Mouse (Mus musculus) heart, embryonic 13.5 days (tissue): ENCODE results near the gene Triap1. TPM values are rescaled to one million over a fixed set of nuclear protein-coding genes. Genes with fewer than 3 reads are reported as not detected.
A peak's percentile ranks its signal among the peaks of the same experiment; 100 is the strongest.
"Not testable (repeated sequence)": the region's sequence is repeated elsewhere in the genome, so short reads cannot be mapped to it uniquely, and the experiment has no call there.

Source experiments
- ATAC-seq: fragments of 200-750 bp; cut with Nextera tagmentation; 2 replicates; pipeline ENCODE4 v1.8.0; 2017; ENCODE audit warnings: moderate TSS enrichment; ENCODE audit not compliant: insufficient number of reproducible peaks, low FRiP score, low TSS enrichment; ENCODE audit errors: extremely low read depth
- H3K27ac ChIP-seq: fragments of 300-500 bp; sonication (generic); replicated peaks from 2 replicates; pipeline ENCODE4 v1.5.1; 2015; ENCODE audit warnings: moderate library complexity, mild to moderate bottlenecking, inconsistent platforms
- H3K27me3 ChIP-seq: fragments of 300-500 bp; sonication (generic); replicated peaks from 2 replicates; pipeline ENCODE4 v1.6.1; 2015; ENCODE audit warnings: mild to moderate bottlenecking, inconsistent platforms
- H3K36me3 ChIP-seq: fragments of 300-500 bp; sonication (generic); 2 replicates; pipeline ENCODE4 v1.6.1; 2015; ENCODE audit warnings: mild to moderate bottlenecking, inconsistent platforms
- H3K4me1 ChIP-seq: fragments of 300-500 bp; sonication (generic); 2 replicates; pipeline ENCODE4 v1.6.1; 2015; ENCODE audit warnings: inconsistent platforms
- H3K4me2 ChIP-seq: fragments of 300-500 bp; sonication (generic); 2 replicates; pipeline ENCODE4 v1.6.1; 2015; ENCODE audit warnings: inconsistent platforms, mild to moderate bottlenecking, moderate library complexity
- H3K4me3 ChIP-seq: fragments of 300-500 bp; sonication (generic); 2 replicates; pipeline ENCODE4 v1.5.1; 2015; ENCODE audit warnings: moderate library complexity, mild to moderate bottlenecking, inconsistent platforms
- H3K9ac ChIP-seq: fragments of 300-500 bp; sonication (generic); 2 replicates; pipeline ENCODE4 v1.6.1; 2015; ENCODE audit warnings: inconsistent platforms, mild to moderate bottlenecking, moderate library complexity
- H3K9me3 ChIP-seq: fragments of 300-500 bp; sonication (generic); 2 replicates; pipeline ENCODE4 v1.6.1; 2016; ENCODE audit warnings: inconsistent platforms
- WGBS: fragments of 180-500 bp; shearing (Covaris S2); methylation state at CpG from one replicate; pipeline ENCODE4 v1.1.7; 2015; ENCODE audit warnings: mixed read lengths; 5-methylcytosine and 5-hydroxymethylcytosine counted together
- polyA plus RNA-seq: library from polyadenylated mRNA; unstranded; fragments of >200 nt; fragmentation: Nextera tagmentation; extraction: Ambion mirVana; gene quantifications from 2 replicates; pipeline ENCODE4 v1.2.1, GENCODE M21; 2015

The Triap1 gene
- polyA plus RNA-seq, 1 experiment from 2014 or later = 42.4 TPM

DNA sequence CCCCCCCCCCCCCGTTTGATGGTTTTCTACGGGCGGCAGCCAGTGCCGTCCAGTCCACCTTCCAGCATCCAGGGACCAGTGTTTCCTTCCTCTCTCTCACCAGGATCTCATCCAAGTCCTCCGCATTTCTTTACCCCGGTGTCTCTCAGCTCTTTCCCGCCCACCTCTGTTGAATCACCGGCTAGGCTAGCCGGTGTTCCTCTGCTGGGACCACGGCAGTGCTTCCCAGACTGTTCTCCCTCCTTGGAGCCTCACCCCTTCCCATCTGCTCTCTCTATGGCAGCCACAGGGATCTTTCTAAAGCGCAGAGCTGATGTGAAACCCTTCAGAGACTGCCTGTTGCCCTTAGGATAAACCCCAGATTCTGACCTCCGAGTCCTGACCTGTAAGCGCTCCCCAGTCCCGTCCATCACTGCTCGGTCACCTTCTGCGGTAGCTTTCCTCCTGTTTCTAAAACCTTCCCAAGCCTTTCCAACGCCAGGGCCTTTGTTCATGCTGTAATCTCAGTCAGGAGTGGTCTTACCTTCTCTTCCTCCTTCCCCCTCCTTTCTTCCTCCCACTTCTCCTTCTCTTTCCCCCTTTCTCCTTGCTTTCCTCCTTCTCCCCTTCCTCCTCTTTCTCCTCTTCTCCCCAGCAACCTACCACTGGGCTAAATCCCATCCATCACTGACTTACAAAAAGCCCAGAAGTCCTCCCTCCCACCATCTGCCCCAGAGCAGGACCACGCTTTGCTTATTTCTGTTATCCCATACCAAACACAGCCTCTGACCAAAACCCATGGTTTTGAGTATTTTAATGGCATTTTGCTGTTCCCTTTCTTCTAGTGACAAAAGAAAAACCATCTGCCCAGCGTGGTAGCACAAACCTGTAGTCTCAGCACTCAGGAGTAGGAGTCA is 22.0 kb downstream of the Triap1 start:
- peaks cover 10% of the 10 kb centered on the region for H3K27me3 ChIP-seq
- no peak overlapping the region for H3K9ac ChIP-seq
- H3K36me3 ChIP-seq = no peaks in the 10 kb centered on the region
- peak overlapping the region; percentile 6; the same call in 1 of the 2 replicates for H3K4me2 ChIP-seq
- no peak for ATAC-seq
- H3K4me1 ChIP-seq = no peaks in the 10 kb centered on the region
- H3K9me3 ChIP-seq = no peaks in the 10 kb centered on the region
- 20% methylated on average over 19 of the region's 19 CpGs for WGBS
- H3K27ac ChIP-seq = no peak overlapping the region
- H3K4me3 ChIP-seq = no peak overlapping the region

DNA sequence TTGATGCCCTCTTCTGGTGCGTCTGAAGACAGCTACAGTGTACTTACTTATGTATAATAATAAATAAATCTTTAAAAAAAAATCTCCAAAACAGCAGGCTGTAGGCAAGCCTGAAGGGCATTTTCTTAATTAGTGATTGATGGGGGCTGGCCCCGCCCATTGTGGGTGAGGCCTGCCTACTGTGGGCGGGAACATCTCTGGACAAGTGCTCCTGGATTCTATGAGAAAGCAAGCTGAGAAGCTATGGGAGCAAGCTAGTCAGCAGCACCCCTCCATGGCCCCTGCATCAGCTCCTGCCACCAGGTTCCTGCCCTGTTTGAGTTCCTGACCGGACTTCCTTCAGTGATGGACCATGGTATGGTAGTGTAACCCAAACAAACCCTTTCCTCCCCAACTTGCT is 23.8 kb downstream of the Triap1 start:
- H3K4me3 ChIP-seq = no peak overlapping the region
- H3K36me3 ChIP-seq = no peaks in the 10 kb centered on the region
- ATAC-seq = no peak
- H3K4me2 ChIP-seq = no peak overlapping the region
- no peak overlapping the region for H3K9ac ChIP-seq
- H3K27ac ChIP-seq = no peak overlapping the region
- H3K4me1 ChIP-seq = no peaks in the 10 kb centered on the region
- H3K27me3 ChIP-seq = peaks cover 10% of the 10 kb centered on the region
- H3K9me3 ChIP-seq = no peaks in the 10 kb centered on the region
- WGBS = 76% methylated on average over 4 of the region's 4 CpGs

DNA sequence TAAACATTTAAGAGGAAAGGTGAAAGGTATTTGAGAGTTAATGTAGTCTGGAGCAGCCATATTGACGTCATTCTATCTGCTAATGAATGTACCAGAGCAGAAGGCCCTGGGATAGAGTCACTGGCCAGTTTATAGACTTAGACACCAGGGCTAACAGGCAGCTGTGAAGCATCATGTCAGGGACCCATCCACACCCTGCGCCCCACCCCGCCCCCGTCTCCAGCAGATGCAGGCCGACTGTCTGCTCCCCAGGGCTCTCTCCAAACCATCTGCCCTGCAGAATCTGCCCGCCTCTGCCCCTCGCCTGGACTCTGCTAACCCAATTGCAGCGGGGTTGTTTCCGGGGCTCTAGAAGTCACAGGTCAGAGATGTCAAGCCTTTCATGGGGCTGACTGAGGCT is 30.7 kb downstream of the Triap1 start:
- 30% methylated on average over 9 of the region's 9 CpGs for WGBS

DNA sequence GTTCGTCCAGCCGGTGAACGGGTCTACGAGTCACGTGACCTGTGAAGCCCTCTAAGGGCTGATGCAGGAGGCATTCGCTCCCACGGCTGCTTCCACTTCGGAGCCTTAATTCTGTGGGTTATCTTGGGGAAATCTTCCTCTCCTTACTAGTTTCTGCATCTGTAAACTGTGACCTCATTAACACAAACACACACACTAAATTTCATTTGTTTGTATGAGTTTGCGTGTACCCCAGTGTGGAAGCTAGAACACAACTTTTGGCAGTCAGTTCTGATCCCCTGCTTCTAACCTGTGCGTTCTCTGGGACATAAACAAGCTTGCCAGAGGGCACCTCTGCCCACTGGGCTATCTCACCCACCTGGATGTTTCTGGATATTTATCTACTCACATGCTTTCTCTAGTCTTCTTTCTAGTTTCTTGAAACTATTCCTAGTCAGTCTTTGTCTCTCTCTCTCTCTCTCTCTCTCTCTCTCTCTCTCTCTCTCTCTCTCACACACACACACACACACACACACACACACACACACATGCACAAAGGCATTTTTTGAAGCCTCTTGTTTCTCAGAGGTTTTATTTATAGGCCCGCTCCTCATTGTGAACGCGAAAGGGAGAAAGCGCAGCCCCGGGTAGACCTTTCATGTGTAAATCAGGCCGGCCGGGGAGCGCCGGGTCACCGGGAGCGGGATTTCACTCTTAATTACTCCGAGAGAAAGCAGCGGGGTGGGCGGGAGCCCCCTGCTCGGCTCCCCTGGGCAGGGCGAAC is 32.6 kb downstream of the Triap1 start:
- 19% methylated on average over 26 of the region's 26 CpGs for WGBS
- no peak for ATAC-seq
- H3K4me3 ChIP-seq = peak overlapping the region; percentile 48
- H3K4me2 ChIP-seq = peak overlapping the region; percentile 77
- H3K4me1 ChIP-seq = peaks cover 9% of the 10 kb centered on the region; the same call in 1 of the 2 replicates
- H3K27me3 ChIP-seq = peaks cover 23% of the 10 kb centered on the region; the same call in 1 of the 2 replicates
- peak overlapping the region; percentile 58 for H3K27ac ChIP-seq
- H3K36me3 ChIP-seq = no peaks in the 10 kb centered on the region
- no peaks in the 10 kb centered on the region for H3K9me3 ChIP-seq
- peak overlapping the region; percentile 83 for H3K9ac ChIP-seq

More for the DNA sequence above, 30.7 kb downstream of the Triap1 start:
- Histone ChIP-seq H3K4me2 (no peak overlapping the region), H3K36me3 (no peaks in the 10 kb centered on the region), H3K4me1 (peaks cover 9% of the 10 kb centered on the region; the same call in 1 of the 2 replicates), H3K27ac (no peak overlapping the region), H3K27me3 (peaks cover 23% of the 10 kb centered on the region; the same call in 1 of the 2 replicates), H3K9ac (no peak overlapping the region), H3K4me3 (no peak overlapping the region), H3K9me3 (no peaks in the 10 kb centered on the region)
- ATAC-seq = no peak

DNA sequence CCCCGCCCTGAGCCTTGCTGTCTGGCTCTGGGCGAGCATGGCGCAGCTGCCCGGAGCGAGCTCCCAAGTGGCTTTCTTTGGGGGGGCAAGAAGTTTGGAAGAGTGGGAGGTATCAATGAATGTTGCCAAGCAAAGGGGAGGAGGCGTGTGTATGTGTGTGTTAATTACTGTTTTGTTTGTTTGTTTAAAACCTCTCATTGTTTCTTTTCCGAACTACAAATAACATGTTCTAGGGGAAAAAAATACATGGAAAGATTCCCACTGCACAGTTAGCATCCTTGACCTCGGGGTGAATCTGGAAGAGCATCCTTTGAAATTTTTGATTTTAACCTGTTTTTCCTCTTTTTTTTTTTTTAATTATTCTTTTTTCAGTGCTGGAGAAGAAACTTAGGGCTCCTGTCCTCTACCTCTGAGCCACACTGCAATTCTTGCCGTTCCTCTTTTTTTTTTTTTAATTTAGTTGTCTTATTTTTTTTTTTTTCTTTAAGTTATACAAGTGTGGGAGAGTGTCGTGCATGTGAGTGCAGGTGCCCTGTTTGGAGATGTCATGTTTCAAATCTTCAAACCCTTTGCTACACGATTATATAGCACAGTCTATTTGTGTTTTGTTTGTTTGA is 33.3 kb downstream of the Triap1 start:
- peak overlapping the region; percentile 83 for H3K9ac ChIP-seq
- H3K4me3 ChIP-seq = peak overlapping the region; percentile 48
- peaks cover 9% of the 10 kb centered on the region; the same call in 1 of the 2 replicates for H3K4me1 ChIP-seq
- H3K27ac ChIP-seq = peak overlapping the region; percentile 58
- 25% methylated on average over 11 of the region's 11 CpGs for WGBS
- no peaks in the 10 kb centered on the region for H3K36me3 ChIP-seq
- H3K9me3 ChIP-seq = no peaks in the 10 kb centered on the region
- H3K27me3 ChIP-seq = peaks cover 23% of the 10 kb centered on the region; the same call in 1 of the 2 replicates
- peak overlapping the region; percentile 77 for H3K4me2 ChIP-seq
- no peak for ATAC-seq

DNA sequence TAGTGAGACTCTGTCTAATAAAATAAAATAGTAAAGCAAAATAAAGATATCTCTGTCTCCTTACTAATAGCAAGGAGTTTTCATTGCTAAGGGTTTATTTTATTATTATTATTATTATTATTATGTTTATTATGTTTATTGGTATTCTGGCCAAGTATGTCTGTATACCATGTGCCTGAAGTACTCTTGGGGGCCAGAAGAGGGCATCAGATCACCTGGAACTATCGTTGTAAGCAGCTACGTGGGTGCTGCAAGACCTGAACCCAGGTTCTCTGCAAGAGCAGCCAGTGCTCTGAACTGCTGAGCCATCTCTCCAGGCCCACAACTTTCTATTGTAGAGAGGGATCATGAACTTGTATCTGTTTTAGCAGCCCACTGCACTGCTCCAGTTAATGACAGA is 34.4 kb downstream of the Triap1 start:
- WGBS = 67% methylated on average over 2 of the region's 2 CpGs
- H3K4me3 ChIP-seq = no peak overlapping the region
- ATAC-seq = no peak

DNA sequence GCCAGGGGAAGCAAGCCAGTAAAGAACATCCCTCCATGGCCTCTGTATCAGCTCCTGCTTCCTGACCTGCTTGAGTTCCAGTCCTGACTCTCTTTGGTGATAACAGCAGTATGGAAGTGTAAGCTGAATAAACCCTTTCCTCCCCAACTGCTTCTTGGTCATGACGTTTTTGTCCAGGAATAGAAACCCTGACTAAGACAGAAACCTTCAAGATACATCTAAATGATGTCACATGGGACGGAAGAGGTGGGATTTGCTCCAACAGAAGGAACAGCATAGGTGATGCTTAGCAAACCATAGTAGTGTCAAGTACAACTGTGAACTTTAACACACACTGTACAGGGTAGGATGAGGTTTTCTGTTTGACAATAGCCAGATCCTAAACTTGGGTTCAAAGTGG is 37.9 kb downstream of the Triap1 start:
- H3K9me3 ChIP-seq, H3K4me1 ChIP-seq, H3K4me2 ChIP-seq, H3K27ac ChIP-seq, ATAC-seq, H3K36me3 ChIP-seq, H3K27me3 ChIP-seq, H3K4me3 ChIP-seq, H3K9ac ChIP-seq: not testable (repeated sequence)
- WGBS = 47% methylated on average over 2 of the region's 2 CpGs

More for the DNA sequence above, 34.4 kb downstream of the Triap1 start:
- H3K27me3 ChIP-seq = peaks cover 23% of the 10 kb centered on the region; the same call in 1 of the 2 replicates
- H3K36me3 ChIP-seq = no peaks in the 10 kb centered on the region
- H3K4me2 ChIP-seq = no peak overlapping the region
- no peaks in the 10 kb centered on the region for H3K9me3 ChIP-seq
- peaks cover 9% of the 10 kb centered on the region; the same call in 1 of the 2 replicates for H3K4me1 ChIP-seq
- H3K27ac ChIP-seq = no peak overlapping the region
- no peak overlapping the region for H3K9ac ChIP-seq

DNA sequence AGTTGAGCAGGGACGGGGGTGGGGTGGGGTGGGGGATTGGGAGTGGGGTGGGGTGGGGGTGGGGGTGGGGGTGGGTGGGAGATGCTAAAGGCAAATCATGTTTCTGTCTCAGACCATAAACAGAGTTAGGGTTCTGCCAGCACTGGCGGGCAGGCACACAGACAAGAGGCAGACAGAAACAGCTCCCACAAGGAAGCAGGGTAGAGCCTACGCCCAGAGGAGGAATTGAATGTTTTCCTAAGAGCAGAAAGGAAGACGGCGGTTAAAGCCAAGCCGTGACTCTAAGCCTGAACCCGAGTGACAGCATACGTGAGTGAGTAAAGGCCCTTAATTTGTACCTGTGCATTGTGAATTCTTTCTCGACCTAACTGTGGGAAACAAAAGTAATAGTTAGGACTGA is 50.9 kb downstream of the Triap1 start:
- Histone ChIP-seq H3K27me3 (peaks cover 21% of the 10 kb centered on the region), H3K9me3 (no peaks in the 10 kb centered on the region), H3K4me2 (no peak overlapping the region), H3K4me1 (peaks cover 14% of the 10 kb centered on the region; the same call in 1 of the 2 replicates), H3K4me3 (no peak overlapping the region), H3K36me3 (no peaks in the 10 kb centered on the region), H3K9ac (no peak overlapping the region), H3K27ac (no peak overlapping the region)
- WGBS = 28% methylated on average over 9 of the region's 9 CpGs
- no peak for ATAC-seq

DNA sequence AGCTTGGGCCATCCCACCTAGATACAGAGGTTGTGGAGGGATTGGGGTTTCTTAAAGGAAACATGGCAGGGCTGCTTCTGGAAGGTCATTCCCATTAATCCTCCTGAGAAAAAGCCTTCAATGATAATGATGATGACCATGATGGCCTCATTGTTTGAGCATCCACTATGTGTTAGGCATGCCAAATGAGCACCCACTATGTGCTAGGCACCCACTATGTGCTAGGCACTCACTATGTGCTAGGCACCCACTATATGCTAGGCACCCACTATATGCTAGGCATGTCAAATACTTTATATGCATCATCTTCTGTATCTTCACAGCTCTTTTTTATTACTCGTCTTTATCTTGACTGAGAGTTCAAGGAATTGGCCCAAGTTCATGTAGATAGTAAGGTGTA is 51.9 kb downstream of the Triap1 start:
- 59% methylated on average over 1 of the region's 1 CpGs for WGBS
- Histone ChIP-seq H3K4me2 (no peak overlapping the region), H3K27ac (no peak overlapping the region), H3K27me3 (peaks cover 30% of the 10 kb centered on the region), H3K4me3 (no peak overlapping the region), H3K9ac (no peak overlapping the region), H3K4me1 (peaks cover 14% of the 10 kb centered on the region; the same call in 1 of the 2 replicates), H3K9me3 (no peaks in the 10 kb centered on the region), H3K36me3 (no peaks in the 10 kb centered on the region)
- no peak for ATAC-seq
